Mouse (Mus musculus) small intestine, adult 2 months (tissue): Measurements from ENCODE around the gene Wfdc12.

Experiments used
- CTCF ChIP-seq: fragments of 200-500 bp; IDR thresholded peaks from 2 replicates; pipeline ENCODE4 v1.5.1; 2012; ENCODE audit warnings: low read depth, mild to moderate bottlenecking, control low read depth, inconsistent platforms, low read length, moderate library complexity, mixed read lengths; ENCODE audit not compliant: insufficient replicate concordance, insufficient read length; ENCODE audit errors: extremely low read depth
- POLR2A ChIP-seq: fragments of 200-500 bp; IDR thresholded peaks from 2 replicates; pipeline ENCODE4 v1.6.1; 2012; ENCODE audit warnings: low read depth, mild to moderate bottlenecking, control low read depth, inconsistent platforms, low read length, moderate library complexity

DNA sequence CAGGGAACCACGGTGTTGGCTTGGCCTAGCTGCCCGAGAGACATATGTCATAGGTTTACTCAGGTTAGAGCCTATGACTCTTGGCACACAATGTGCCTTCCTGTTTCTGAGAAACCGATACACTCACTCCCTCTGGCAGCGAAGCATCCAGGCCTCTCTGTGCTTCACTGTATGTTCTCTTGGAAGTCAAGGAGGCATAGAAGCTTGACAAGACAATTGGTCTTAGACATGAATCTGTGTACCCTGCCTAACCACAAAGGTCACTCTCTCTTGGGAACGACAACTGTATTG is 6.2 kb upstream of the Wfdc12 start:
- no peak for TF ChIP-seq POLR2A
- no peak for TF ChIP-seq CTCF
